Mouse (Mus musculus): ENCODE measurements around the gene Med28. TPM values are rescaled to one million over a fixed set of nuclear protein-coding genes. Genes with fewer than 3 reads are reported as not detected.

Gene Med28
- polyA plus RNA-seq, 1 experiment: 149 TPM

GRCm38 (mm10) chr5:45480066-45480465 is 40.0 kb upstream of the Med28 start:
- H3K4me1 ChIP-seq (ENCODE audit: control insufficient read depth, insufficient read depth, low read length): no peaks in the 10 kb centered on the region
- TF ChIP-seq CTCF (IDR thresholded peaks at IDR 0.05; ENCODE audit: control insufficient read depth, insufficient read depth, low read length) (no peak), POLR2A (IDR thresholded peaks at IDR 0.05; ENCODE audit: borderline replicate concordance, control insufficient read depth, low read depth, low read length) (no peak)
- no peak overlapping the region for H3K4me3 ChIP-seq (replicated peaks; ENCODE audit: control insufficient read depth, low read depth, low read length)
- H3K27ac ChIP-seq (ENCODE audit: control insufficient read depth, insufficient read depth, low read depth, low read length, poor library complexity): no peak overlapping the region
- WGBS: 97% methylated on average over 1 of the region's 1 CpGs

- Histone ChIP-seq H3K4me3 (replicated peaks; ENCODE audit: control insufficient read depth, low read depth, low read length) (no peak overlapping the region), H3K27ac (ENCODE audit: control insufficient read depth, insufficient read depth, low read depth, low read length, poor library complexity) (no peak overlapping the region), H3K4me1 (ENCODE audit: control insufficient read depth, insufficient read depth, low read length) (no peaks in the 10 kb centered on the region)
- 84% methylated on average over 2 of the region's 2 CpGs for WGBS
- TF ChIP-seq POLR2A (IDR thresholded peaks at IDR 0.05; ENCODE audit: borderline replicate concordance, control insufficient read depth, low read depth, low read length) (no peak), CTCF (IDR thresholded peaks at IDR 0.05; ENCODE audit: control insufficient read depth, insufficient read depth, low read length) (no peak)
Measured at GRCm38 (mm10) chr5:45481125-45481524, 38.9 kb upstream of the Med28 start.

- no peak overlapping the region for H3K27ac ChIP-seq (ENCODE audit: control insufficient read depth, insufficient read depth, low read depth, low read length, poor library complexity)
- WGBS: 69% methylated on average over 3 of the region's 3 CpGs
- TF ChIP-seq POLR2A (IDR thresholded peaks at IDR 0.05; ENCODE audit: borderline replicate concordance, control insufficient read depth, low read depth, low read length) (no peak), CTCF (IDR thresholded peaks at IDR 0.05; ENCODE audit: control insufficient read depth, insufficient read depth, low read length) (no peak)
- no peaks in the 10 kb centered on the region for H3K4me1 ChIP-seq (ENCODE audit: control insufficient read depth, insufficient read depth, low read length)
- no peak overlapping the region for H3K4me3 ChIP-seq (replicated peaks; ENCODE audit: control insufficient read depth, low read depth, low read length)
Measured at GRCm38 (mm10) chr5:45482607-45483006, 37.4 kb upstream of the Med28 start.

- WGBS: 74% methylated on average over 1 of the region's 1 CpGs
- no peaks in the 10 kb centered on the region for H3K4me1 ChIP-seq (ENCODE audit: control insufficient read depth, insufficient read depth, low read length)
- H3K4me3 ChIP-seq (replicated peaks; ENCODE audit: control insufficient read depth, low read depth, low read length): no peak overlapping the region
- TF ChIP-seq POLR2A (IDR thresholded peaks at IDR 0.05; ENCODE audit: borderline replicate concordance, control insufficient read depth, low read depth, low read length) (no peak), CTCF (IDR thresholded peaks at IDR 0.05; ENCODE audit: control insufficient read depth, insufficient read depth, low read length) (no peak)
- H3K27ac ChIP-seq (ENCODE audit: control insufficient read depth, insufficient read depth, low read depth, low read length, poor library complexity): no peak overlapping the region
Measured at GRCm38 (mm10) chr5:45483654-45484053, 36.4 kb upstream of the Med28 start.

DNA sequence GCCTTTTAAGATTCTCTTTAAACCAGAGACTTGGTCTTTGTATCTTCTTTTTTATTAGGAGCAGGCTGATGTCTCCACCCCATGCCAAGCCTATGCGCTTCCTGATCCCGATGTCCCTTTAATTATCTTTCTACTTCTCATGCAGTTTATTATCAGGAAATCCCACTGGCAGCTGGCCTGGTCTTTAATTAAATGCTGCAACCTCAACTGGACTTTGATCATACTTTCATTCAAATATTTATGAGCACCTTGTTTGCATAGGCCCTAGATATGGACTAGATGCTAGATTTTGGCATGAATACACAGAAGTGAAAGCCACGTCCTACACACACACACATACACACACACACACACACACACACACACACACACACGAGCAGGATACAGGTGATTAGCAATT is 28.3 kb upstream of the Med28 start:
- 67% methylated on average over 4 of the region's 4 CpGs for WGBS

GRCm38 (mm10) chr5:45493191-45494092 is 26.6 kb upstream of the Med28 start, which contains the start of gene Lap3:
Gene Lap3, plus strand, starts transcription at chr5:45493374.
- Histone ChIP-seq H3K27ac (ENCODE audit: control insufficient read depth, insufficient read depth, low read depth, low read length, poor library complexity) (peak within 1 kb of the TSS; percentile 33; the same call in 1 of the 2 replicates), H3K4me1 (ENCODE audit: control insufficient read depth, insufficient read depth, low read length) (no peaks in the 10 kb centered on the region), H3K4me3 (replicated peaks; ENCODE audit: control insufficient read depth, low read depth, low read length) (peak within 1 kb of the TSS; percentile 70)
- TF ChIP-seq CTCF (IDR thresholded peaks at IDR 0.05; ENCODE audit: control insufficient read depth, insufficient read depth, low read length) (no peak), POLR2A (IDR thresholded peaks at IDR 0.05; ENCODE audit: borderline replicate concordance, control insufficient read depth, low read depth, low read length) (peak; percentile 80; the same call in 1 of the 2 replicates)
- under 1% methylated on average over 78 of the region's 78 CpGs for WGBS

More for the DNA sequence above, 28.3 kb upstream of the Med28 start:
- no peak overlapping the region for H3K4me3 ChIP-seq (replicated peaks; ENCODE audit: control insufficient read depth, low read depth, low read length)
- TF ChIP-seq POLR2A (IDR thresholded peaks at IDR 0.05; ENCODE audit: borderline replicate concordance, control insufficient read depth, low read depth, low read length) (no peak), CTCF (IDR thresholded peaks at IDR 0.05; ENCODE audit: control insufficient read depth, insufficient read depth, low read length) (no peak)
- H3K4me1 ChIP-seq (ENCODE audit: control insufficient read depth, insufficient read depth, low read length): no peaks in the 10 kb centered on the region
- H3K27ac ChIP-seq (ENCODE audit: control insufficient read depth, insufficient read depth, low read depth, low read length, poor library complexity): no peak overlapping the region

GRCm38 (mm10) chr5:45494093-45494755 is 25.8 kb upstream of the Med28 start:
- WGBS: 71% methylated on average over 9 of the region's 9 CpGs
- no peak overlapping the region for H3K27ac ChIP-seq (ENCODE audit: control insufficient read depth, insufficient read depth, low read depth, low read length, poor library complexity)
- TF ChIP-seq POLR2A (IDR thresholded peaks at IDR 0.05; ENCODE audit: borderline replicate concordance, control insufficient read depth, low read depth, low read length) (no peak), CTCF (IDR thresholded peaks at IDR 0.05; ENCODE audit: control insufficient read depth, insufficient read depth, low read length) (no peak)
- no peaks in the 10 kb centered on the region for H3K4me1 ChIP-seq (ENCODE audit: control insufficient read depth, insufficient read depth, low read length)
- H3K4me3 ChIP-seq (replicated peaks; ENCODE audit: control insufficient read depth, low read depth, low read length): no peak overlapping the region

GRCm38 (mm10) chr5:45495429-45495975 is 24.5 kb upstream of the Med28 start:
- H3K4me1 ChIP-seq (ENCODE audit: control insufficient read depth, insufficient read depth, low read length): no peaks in the 10 kb centered on the region
- no peak for TF ChIP-seq POLR2A (IDR thresholded peaks at IDR 0.05; ENCODE audit: borderline replicate concordance, control insufficient read depth, low read depth, low read length)
- TF ChIP-seq CTCF (IDR thresholded peaks at IDR 0.05; ENCODE audit: control insufficient read depth, insufficient read depth, low read length): no peak
- 85% methylated on average over 3 of the region's 3 CpGs for WGBS
- no peak overlapping the region for H3K27ac ChIP-seq (ENCODE audit: control insufficient read depth, insufficient read depth, low read depth, low read length, poor library complexity)
- H3K4me3 ChIP-seq (replicated peaks; ENCODE audit: control insufficient read depth, low read depth, low read length): no peak overlapping the region
